Mouse (Mus musculus) embryo, embryonic 11 days (tissue): ENCODE measurements around the gene Ppp2r5e.
A peak's percentile ranks its signal among the peaks of the same experiment; 100 is the strongest.

Experiments
- DNase-seq: peaks from one replicate; pipeline ENCODE4 v3.0.0-alpha.2; 2015

Gene Ppp2r5e

GRCm38 (mm10) chr12:75596154-75597002 lies at the start of gene Ppp2r5e:
Gene Ppp2r5e, minus strand, starts transcription at chr12:75596245.
- DNase-seq = peak; percentile 99

GRCm38 (mm10) chr12:75645780-75646179 lies 49.7 kb upstream of the Ppp2r5e start:
- DNase-seq = no peak

GRCm38 (mm10) chr12:75641726-75642125 lies 45.7 kb upstream of the Ppp2r5e start:
- DNase-seq = no peak

GRCm38 (mm10) chr12:75638345-75638744 lies 42.3 kb upstream of the Ppp2r5e start:
- no peak for DNase-seq

- no peak for DNase-seq
Measured at GRCm38 (mm10) chr12:75637103-75637502, 41.1 kb upstream of the Ppp2r5e start.

- DNase-seq = no peak
Measured at GRCm38 (mm10) chr12:75635771-75636430, 39.9 kb upstream of the Ppp2r5e start.

- DNase-seq = no peak
Measured at GRCm38 (mm10) chr12:75629618-75630017, 33.6 kb upstream of the Ppp2r5e start.

GRCm38 (mm10) chr12:75623292-75623691 lies 27.2 kb upstream of the Ppp2r5e start:
- DNase-seq = no peak

- no peak for DNase-seq
Measured at GRCm38 (mm10) chr12:75622835-75623234, 26.8 kb upstream of the Ppp2r5e start.

GRCm38 (mm10) chr12:75616841-75617240 lies 20.8 kb upstream of the Ppp2r5e start:
- DNase-seq = no peak

GRCm38 (mm10) chr12:75616158-75616791 lies 20.2 kb upstream of the Ppp2r5e start:
- DNase-seq = peak; percentile 61

GRCm38 (mm10) chr12:75615556-75615955 lies 19.5 kb upstream of the Ppp2r5e start:
- no peak for DNase-seq

- no peak for DNase-seq
Measured at GRCm38 (mm10) chr12:75612711-75613110, 16.7 kb upstream of the Ppp2r5e start.

GRCm38 (mm10) chr12:75599490-75599889 lies 3.4 kb upstream of the Ppp2r5e start:
- DNase-seq = peak; percentile 68

- DNase-seq = no peak
Measured at GRCm38 (mm10) chr12:75598988-75599387, 2.9 kb upstream of the Ppp2r5e start.

- DNase-seq = no peak
Measured at GRCm38 (mm10) chr12:75597707-75598106, 1.7 kb upstream of the Ppp2r5e start.

GRCm38 (mm10) chr12:75595291-75596153 lies 523 bp downstream of the Ppp2r5e start:
- DNase-seq = peak; percentile 52

GRCm38 (mm10) chr12:75594404-75594803 lies 1.6 kb downstream of the Ppp2r5e start:
- DNase-seq = no peak

GRCm38 (mm10) chr12:75593817-75594216 lies 2.2 kb downstream of the Ppp2r5e start:
- DNase-seq = no peak

GRCm38 (mm10) chr12:75587501-75587900 lies 8.5 kb downstream of the Ppp2r5e start:
- DNase-seq = no peak

- DNase-seq = no peak
Measured at GRCm38 (mm10) chr12:75583776-75584175, 12.3 kb downstream of the Ppp2r5e start.

GRCm38 (mm10) chr12:75579076-75579475 lies 17.0 kb downstream of the Ppp2r5e start:
- DNase-seq = no peak

- no peak for DNase-seq
Measured at GRCm38 (mm10) chr12:75577255-75577654, 18.8 kb downstream of the Ppp2r5e start.
